Mouse (Mus musculus): ENCODE results near the gene D1Ertd622e. TPM values are rescaled to one million over a fixed set of nuclear protein-coding genes. Genes with fewer than 3 reads are reported as not detected.

D1Ertd622e gene
- polyA plus RNA-seq, 1 experiment from 2014 or later, result 59.7 TPM

DNA sequence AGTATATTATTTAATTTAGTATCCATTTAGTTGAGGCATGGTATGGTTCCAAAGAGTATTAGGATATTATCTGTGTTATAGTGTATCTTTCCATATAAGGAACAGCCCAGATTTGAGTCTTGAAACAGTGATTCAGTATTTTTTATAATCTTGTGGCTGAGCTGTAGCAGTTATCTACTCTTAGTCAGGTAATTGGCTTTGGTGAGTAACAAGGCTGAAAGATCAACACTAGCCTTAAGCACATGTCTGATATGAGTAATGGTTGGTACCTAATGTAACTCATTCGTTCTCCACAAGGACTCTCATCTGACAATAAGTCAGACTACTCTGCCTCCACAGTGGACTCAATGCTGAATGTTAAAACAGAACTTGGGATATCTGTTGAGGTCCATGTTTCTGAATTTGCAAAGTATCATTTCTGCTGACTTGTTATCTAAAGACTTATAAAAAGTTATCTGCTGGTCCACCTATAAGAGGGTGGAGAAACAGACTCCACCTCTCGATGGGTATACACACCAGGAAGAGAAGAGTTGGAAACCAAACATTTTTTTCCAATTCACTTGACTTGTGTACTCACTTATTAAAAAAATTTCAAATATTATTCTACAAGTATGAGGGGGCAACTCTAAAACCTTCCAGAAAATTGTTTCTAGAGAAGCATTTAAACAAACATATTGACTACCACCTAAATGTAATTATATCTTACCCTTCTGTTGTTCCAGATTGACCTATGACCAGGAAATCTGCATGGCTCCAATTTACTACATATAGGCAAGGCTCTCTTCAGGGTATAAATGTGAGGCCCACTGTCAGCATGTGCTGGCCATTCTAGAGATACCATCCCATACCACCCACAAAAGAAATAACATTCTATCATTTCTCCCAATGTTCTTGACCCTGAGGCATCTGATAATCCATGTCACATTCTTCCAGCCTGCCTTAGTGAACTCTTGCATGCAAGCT is 84.5 kb downstream of the D1Ertd622e start:
- Histone ChIP-seq H3K4me3 (ENCODE audit: low read length) (no peak overlapping the region), H3K9me3 (ENCODE audit: control insufficient read depth, low read length) (no peaks in the 10 kb centered on the region), H3K4me1 (ENCODE audit: control insufficient read depth, insufficient read depth, low read depth, low read length) (no peaks in the 10 kb centered on the region), H3K4me2 (ENCODE audit: low read length) (no peak overlapping the region), H3K9ac (ENCODE audit: low read depth, low read length) (no peak overlapping the region), H3K36me3 (ENCODE audit: control insufficient read depth, insufficient read depth, low read length) (no peaks in the 10 kb centered on the region), H3K27me3 (replicated peaks; ENCODE audit: control insufficient read depth, insufficient read depth, low read length) (no peaks in the 10 kb centered on the region), H3K27ac (ENCODE audit: low read depth, low read length) (no peak overlapping the region)
- WGBS, result 95% methylated on average over 2 of the region's 2 CpGs
- no peak for ATAC-seq

DNA sequence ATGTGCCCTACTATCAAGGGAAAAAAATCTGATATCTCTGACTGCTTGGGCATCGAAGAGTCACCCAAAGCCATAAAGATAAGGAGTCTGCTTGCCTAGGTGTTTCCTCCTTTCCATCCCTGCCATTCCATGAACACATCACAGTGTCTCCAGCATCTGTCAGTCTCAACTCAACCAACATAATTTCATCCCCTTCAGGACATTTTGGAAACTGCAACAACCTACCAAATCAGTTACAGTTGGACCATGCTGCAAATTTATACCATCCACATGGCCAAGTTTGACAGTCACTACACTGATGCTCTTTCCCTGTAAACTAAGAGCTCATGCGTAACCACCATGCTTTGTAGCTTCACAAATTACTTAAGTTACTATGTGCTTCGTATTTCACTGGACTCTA is 85.3 kb downstream of the D1Ertd622e start:
- no peak for ATAC-seq

DNA sequence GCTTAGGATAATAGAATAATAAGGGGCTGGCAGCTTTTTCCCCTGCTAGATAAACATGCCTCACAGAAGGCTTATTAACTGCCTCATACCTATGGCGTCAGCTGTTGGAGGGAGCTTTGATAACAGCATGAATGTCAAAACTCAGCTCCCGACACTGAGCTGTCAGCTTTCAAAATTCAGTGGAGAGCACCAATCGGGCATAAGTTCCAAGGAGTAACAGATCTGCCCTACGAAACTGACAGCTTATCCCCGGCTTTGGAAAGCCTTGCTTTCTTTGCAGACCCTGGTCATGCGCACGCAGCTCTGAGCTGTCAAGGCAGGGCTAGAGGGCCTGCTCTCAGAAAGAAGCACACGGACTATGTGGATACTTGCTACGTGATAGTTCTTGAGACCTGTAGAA is 91.1 kb downstream of the D1Ertd622e start:
- H3K36me3 ChIP-seq (ENCODE audit: control insufficient read depth, insufficient read depth, low read length), result no peaks in the 10 kb centered on the region
- no peak overlapping the region for H3K4me2 ChIP-seq (ENCODE audit: low read length)
- H3K9me3 ChIP-seq (ENCODE audit: control insufficient read depth, low read length), result no peaks in the 10 kb centered on the region
- no peak overlapping the region for H3K9ac ChIP-seq (ENCODE audit: low read depth, low read length)
- no peaks in the 10 kb centered on the region for H3K27me3 ChIP-seq (replicated peaks; ENCODE audit: control insufficient read depth, insufficient read depth, low read length)
- H3K4me3 ChIP-seq (ENCODE audit: low read length), result no peak overlapping the region
- H3K27ac ChIP-seq (ENCODE audit: low read depth, low read length), result no peak overlapping the region
- ATAC-seq, result no peak
- WGBS, result 58% methylated on average over 9 of the region's 9 CpGs
- no peaks in the 10 kb centered on the region for H3K4me1 ChIP-seq (ENCODE audit: control insufficient read depth, insufficient read depth, low read depth, low read length)

More for the DNA sequence above, 85.3 kb downstream of the D1Ertd622e start:
- no peaks in the 10 kb centered on the region for H3K4me1 ChIP-seq (ENCODE audit: control insufficient read depth, insufficient read depth, low read depth, low read length)
- no peak overlapping the region for H3K9ac ChIP-seq (ENCODE audit: low read depth, low read length)
- H3K27me3 ChIP-seq (replicated peaks; ENCODE audit: control insufficient read depth, insufficient read depth, low read length), result no peaks in the 10 kb centered on the region
- H3K4me3 ChIP-seq (ENCODE audit: low read length), result no peak overlapping the region
- no peaks in the 10 kb centered on the region for H3K9me3 ChIP-seq (ENCODE audit: control insufficient read depth, low read length)
- no peaks in the 10 kb centered on the region for H3K36me3 ChIP-seq (ENCODE audit: control insufficient read depth, insufficient read depth, low read length)
- 93% methylated on average over 3 of the region's 3 CpGs for WGBS
- H3K27ac ChIP-seq (ENCODE audit: low read depth, low read length), result no peak overlapping the region
- no peak overlapping the region for H3K4me2 ChIP-seq (ENCODE audit: low read length)

DNA sequence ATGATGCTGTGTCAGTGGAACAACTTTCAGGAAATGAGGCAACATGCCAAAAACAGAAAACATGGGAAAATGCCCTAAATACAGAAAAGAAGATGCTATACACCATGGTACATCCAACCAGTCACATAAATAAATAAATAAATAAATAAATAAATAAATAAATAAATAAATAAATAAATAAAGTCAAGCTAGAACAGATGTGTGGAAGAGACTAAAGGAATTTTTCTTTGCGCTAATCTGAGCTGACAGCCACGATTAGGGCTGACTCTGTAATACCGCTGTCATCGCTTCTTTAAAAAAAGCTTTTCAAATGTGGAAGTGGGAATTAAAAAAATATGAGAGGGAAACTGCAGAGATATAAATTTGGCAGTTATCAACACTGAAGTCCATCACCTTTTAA is 93.9 kb downstream of the D1Ertd622e start:
- WGBS, result 87% methylated on average over 4 of the region's 4 CpGs
- no peaks in the 10 kb centered on the region for H3K36me3 ChIP-seq (ENCODE audit: control insufficient read depth, insufficient read depth, low read length)
- ATAC-seq, result no peak
- H3K4me3 ChIP-seq (ENCODE audit: low read length), result no peak overlapping the region
- H3K27ac ChIP-seq (ENCODE audit: low read depth, low read length), result no peak overlapping the region
- H3K9me3 ChIP-seq (ENCODE audit: control insufficient read depth, low read length), result no peaks in the 10 kb centered on the region
- H3K4me1 ChIP-seq (ENCODE audit: control insufficient read depth, insufficient read depth, low read depth, low read length), result no peaks in the 10 kb centered on the region
- H3K27me3 ChIP-seq (replicated peaks; ENCODE audit: control insufficient read depth, insufficient read depth, low read length), result no peaks in the 10 kb centered on the region
- no peak overlapping the region for H3K4me2 ChIP-seq (ENCODE audit: low read length)
- no peak overlapping the region for H3K9ac ChIP-seq (ENCODE audit: low read depth, low read length)

DNA sequence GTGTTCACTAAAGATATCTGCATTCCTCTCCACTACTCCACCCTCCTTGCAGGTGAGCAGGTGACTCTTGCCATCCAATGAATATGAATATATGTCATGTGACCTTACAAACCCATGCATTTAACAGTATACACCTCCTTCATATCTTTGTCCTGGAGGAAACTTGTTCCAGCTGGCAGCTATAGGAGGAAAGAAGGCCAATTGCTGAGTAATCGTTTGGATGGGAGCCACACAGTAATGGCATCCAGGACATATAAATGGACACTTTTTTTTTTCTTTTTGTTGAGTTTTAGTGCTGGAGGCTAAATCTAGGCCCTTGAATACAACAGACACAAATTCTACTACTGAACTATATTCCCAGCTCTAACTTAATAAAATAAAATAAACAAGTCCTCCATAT is 97.2 kb downstream of the D1Ertd622e start:
- Histone ChIP-seq H3K36me3 (ENCODE audit: control insufficient read depth, insufficient read depth, low read length) (no peaks in the 10 kb centered on the region), H3K9ac (ENCODE audit: low read depth, low read length) (no peak overlapping the region), H3K4me1 (ENCODE audit: control insufficient read depth, insufficient read depth, low read depth, low read length) (no peaks in the 10 kb centered on the region), H3K27me3 (replicated peaks; ENCODE audit: control insufficient read depth, insufficient read depth, low read length) (no peaks in the 10 kb centered on the region), H3K4me3 (ENCODE audit: low read length) (no peak overlapping the region), H3K4me2 (ENCODE audit: low read length) (no peak overlapping the region), H3K27ac (ENCODE audit: low read depth, low read length) (no peak overlapping the region), H3K9me3 (ENCODE audit: control insufficient read depth, low read length) (no peaks in the 10 kb centered on the region)
- ATAC-seq, result no peak
- WGBS, result 84% methylated on average over 1 of the region's 1 CpGs

DNA sequence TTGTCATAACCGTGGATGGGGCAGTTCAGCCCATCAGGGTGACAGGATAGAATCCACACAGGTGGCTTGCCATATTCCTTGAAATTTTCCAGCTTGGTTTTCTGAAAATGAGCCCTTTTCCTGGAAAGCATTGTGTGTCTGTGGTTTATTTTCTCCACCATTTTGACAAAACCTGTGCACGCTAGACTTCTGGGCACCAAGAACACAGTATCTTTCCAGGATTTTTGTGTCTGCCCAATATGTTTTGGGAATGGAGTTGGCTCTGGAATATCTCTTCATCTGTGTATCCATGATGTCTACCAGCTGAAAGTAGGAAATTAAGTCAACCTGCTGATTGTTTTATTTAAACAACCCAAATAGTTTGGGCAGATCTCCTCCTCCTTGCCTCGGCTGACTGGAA is 99.0 kb downstream of the D1Ertd622e start:
- no peak overlapping the region for H3K4me3 ChIP-seq (ENCODE audit: low read length)
- no peaks in the 10 kb centered on the region for H3K4me1 ChIP-seq (ENCODE audit: control insufficient read depth, insufficient read depth, low read depth, low read length)
- H3K9me3 ChIP-seq (ENCODE audit: control insufficient read depth, low read length), result no peaks in the 10 kb centered on the region
- H3K36me3 ChIP-seq (ENCODE audit: control insufficient read depth, insufficient read depth, low read length), result no peaks in the 10 kb centered on the region
- no peak for ATAC-seq
- 90% methylated on average over 3 of the region's 3 CpGs for WGBS
- no peak overlapping the region for H3K27ac ChIP-seq (ENCODE audit: low read depth, low read length)
- no peaks in the 10 kb centered on the region for H3K27me3 ChIP-seq (replicated peaks; ENCODE audit: control insufficient read depth, insufficient read depth, low read length)
- H3K9ac ChIP-seq (ENCODE audit: low read depth, low read length), result no peak overlapping the region
- no peak overlapping the region for H3K4me2 ChIP-seq (ENCODE audit: low read length)

Other genes starting within 250 kb of the D1Ertd622e start
- gene Gin1, start 108.1 kb upstream of the D1Ertd622e start, polyA plus RNA-seq (2015; fragmentation: Nextera tagmentation; extraction: Ambion mirVana), result 14.0 TPM in 2 replicates
- 45.5 and 50.6 TPM in 2 replicates for gene Ppip5k2, start 108.3 kb upstream of the D1Ertd622e start, polyA plus RNA-seq (2015; fragmentation: Nextera tagmentation; extraction: Ambion mirVana)